Mouse (Mus musculus) embryonic facial prominence, embryonic 13.5 days (tissue): ENCODE results near the gene Chrd. TPM values are rescaled to one million over a fixed set of nuclear protein-coding genes. Genes with fewer than 3 reads are reported as not detected.

Experiments used
- ATAC-seq: fragments of 200-750 bp; cut with Nextera tagmentation; 2 replicates; pipeline ENCODE4 v1.8.0; 2017; ENCODE audit warnings: low read depth; ENCODE audit not compliant: insufficient number of reproducible peaks, insufficient read depth, low FRiP score, low TSS enrichment
- H3K27ac ChIP-seq: fragments of 300-500 bp; sonication (generic); 2 replicates; pipeline ENCODE4 v1.5.1; 2015; ENCODE audit warnings: moderate library complexity, mild to moderate bottlenecking, inconsistent platforms
- H3K27me3 ChIP-seq: fragments of 300-500 bp; sonication (generic); 2 replicates; pipeline ENCODE4 v1.6.1; 2015; ENCODE audit warnings: mild to moderate bottlenecking, inconsistent platforms
- H3K36me3 ChIP-seq: fragments of 300-500 bp; sonication (generic); 2 replicates; pipeline ENCODE4 v1.6.1; 2015; ENCODE audit warnings: mild to moderate bottlenecking, inconsistent platforms
- H3K4me1 ChIP-seq: fragments of 300-500 bp; sonication (generic); 2 replicates; pipeline ENCODE4 v1.6.1; 2015; ENCODE audit warnings: inconsistent platforms
- H3K4me2 ChIP-seq: fragments of 300-500 bp; sonication (generic); 2 replicates; pipeline ENCODE4 v1.6.1; 2015; ENCODE audit warnings: moderate library complexity, mild to moderate bottlenecking, inconsistent platforms
- H3K4me3 ChIP-seq: fragments of 300-500 bp; sonication (generic); 2 replicates; pipeline ENCODE4 v1.5.1; 2015; ENCODE audit warnings: mild to moderate bottlenecking, inconsistent platforms
- H3K9ac ChIP-seq: fragments of 300-500 bp; sonication (generic); 2 replicates; pipeline ENCODE4 v1.6.1; 2015; ENCODE audit warnings: mild to moderate bottlenecking, inconsistent platforms
- H3K9me3 ChIP-seq: fragments of 300-500 bp; sonication (generic); 2 replicates; pipeline ENCODE4 v1.6.1; 2016; ENCODE audit warnings: inconsistent platforms
- WGBS: fragments of 180-500 bp; shearing (Covaris S2); methylation state at CpG from one replicate; pipeline ENCODE4 v1.1.7; 2015; ENCODE audit warnings: mixed read lengths; 5-methylcytosine and 5-hydroxymethylcytosine counted together
- polyA plus RNA-seq: library from polyadenylated mRNA; unstranded; fragments of >200 nt; fragmentation: Nextera tagmentation; extraction: Ambion mirVana; gene quantifications from 2 replicates; pipeline ENCODE4 v1.2.1, GENCODE M21; 2015

Gene Chrd
- polyA plus RNA-seq, 1 experiment from 2014 or later: 3.4 TPM

GRCm38 (mm10) chr16:20736823-20737222 is 3.9 kb downstream of the Chrd start:
- H3K9me3 ChIP-seq: no peaks in the 10 kb centered on the region
- 82% methylated on average over 5 of the region's 5 CpGs for WGBS
- no peak for ATAC-seq

GRCm38 (mm10) chr16:20739845-20740244 is 6.9 kb downstream of the Chrd start:
- no peak for ATAC-seq
- WGBS: 86% methylated on average over 9 of the region's 9 CpGs

More at GRCm38 (mm10) chr16:20736823-20737222, 3.9 kb downstream of the Chrd start:
- Histone ChIP-seq H3K9ac (no peak overlapping the region), H3K27ac (no peak overlapping the region), H3K27me3 (peaks cover 39% of the 10 kb centered on the region), H3K4me1 (peaks cover 22% of the 10 kb centered on the region), H3K4me2 (no peak overlapping the region), H3K36me3 (peaks cover 4% of the 10 kb centered on the region; the same call in 1 of the 2 replicates), H3K4me3 (no peak overlapping the region)

GRCm38 (mm10) chr16:20746641-20747040 is 13.7 kb downstream of the Chrd start:
- H3K36me3 ChIP-seq: no peaks in the 10 kb centered on the region
- ATAC-seq: no peak
- no peak overlapping the region for H3K27ac ChIP-seq
- no peaks in the 10 kb centered on the region; the same call in 1 of the 2 replicates for H3K27me3 ChIP-seq
- no peak overlapping the region for H3K4me2 ChIP-seq
- 76% methylated on average over 6 of the region's 6 CpGs for WGBS
- no peak overlapping the region for H3K9ac ChIP-seq
- no peaks in the 10 kb centered on the region for H3K9me3 ChIP-seq
- H3K4me3 ChIP-seq: no peak overlapping the region
- 0 out of 2 replicates have a peak, but pooled peaks cover 4% of the 10 kb centered on the region for H3K4me1 ChIP-seq

More at GRCm38 (mm10) chr16:20739845-20740244, 6.9 kb downstream of the Chrd start:
- Histone ChIP-seq H3K4me2 (no peak overlapping the region), H3K4me1 (no peaks in the 10 kb centered on the region), H3K27me3 (peaks cover 23% of the 10 kb centered on the region), H3K27ac (no peak overlapping the region), H3K4me3 (no peak overlapping the region), H3K9me3 (no peaks in the 10 kb centered on the region), H3K36me3 (peaks cover 4% of the 10 kb centered on the region; the same call in 1 of the 2 replicates), H3K9ac (no peak overlapping the region)

GRCm38 (mm10) chr16:20750518-20750917 is 17.6 kb downstream of the Chrd start:
- Histone ChIP-seq H3K4me1 (0 out of 2 replicates have a peak, but pooled peaks cover 4% of the 10 kb centered on the region), H3K27me3 (no peaks in the 10 kb centered on the region; the same call in 1 of the 2 replicates), H3K4me2 (no peak overlapping the region), H3K36me3 (no peaks in the 10 kb centered on the region), H3K9me3 (no peaks in the 10 kb centered on the region), H3K9ac (no peak overlapping the region), H3K4me3 (no peak overlapping the region), H3K27ac (no peak overlapping the region)
- no peak for ATAC-seq
- 29% methylated on average over 8 of the region's 8 CpGs for WGBS

- Histone ChIP-seq H3K4me3 (no peak overlapping the region), H3K4me1 (no peaks in the 10 kb centered on the region), H3K27ac (no peak overlapping the region), H3K4me2 (no peak overlapping the region), H3K27me3 (no peaks in the 10 kb centered on the region), H3K9ac (no peak overlapping the region), H3K9me3 (no peaks in the 10 kb centered on the region), H3K36me3 (no peaks in the 10 kb centered on the region)
- 86% methylated on average over 5 of the region's 5 CpGs for WGBS
- no peak for ATAC-seq
Observed at GRCm38 (mm10) chr16:20756052-20756451, 23.1 kb downstream of the Chrd start.

GRCm38 (mm10) chr16:20757385-20757784 is 24.5 kb downstream of the Chrd start:
- Histone ChIP-seq H3K4me3 (no peak overlapping the region), H3K27ac (no peak overlapping the region), H3K36me3 (no peaks in the 10 kb centered on the region), H3K9me3 (no peaks in the 10 kb centered on the region), H3K9ac (no peak overlapping the region), H3K4me1 (no peaks in the 10 kb centered on the region), H3K4me2 (no peak overlapping the region), H3K27me3 (no peaks in the 10 kb centered on the region)
- no peak for ATAC-seq
- WGBS: 72% methylated on average over 1 of the region's 1 CpGs

GRCm38 (mm10) chr16:20761681-20762080 is 28.8 kb downstream of the Chrd start:
- no peak overlapping the region for H3K27ac ChIP-seq
- WGBS: 5% methylated on average over 3 of the region's 3 CpGs
- H3K9ac ChIP-seq: no peak overlapping the region
- H3K27me3 ChIP-seq: no peaks in the 10 kb centered on the region
- H3K4me1 ChIP-seq: no peaks in the 10 kb centered on the region
- H3K9me3 ChIP-seq: no peaks in the 10 kb centered on the region
- H3K4me2 ChIP-seq: no peak overlapping the region
- no peaks in the 10 kb centered on the region for H3K36me3 ChIP-seq
- no peak for ATAC-seq
- no peak overlapping the region for H3K4me3 ChIP-seq

- H3K4me2 ChIP-seq: no peak overlapping the region
- no peaks in the 10 kb centered on the region for H3K27me3 ChIP-seq
- H3K9me3 ChIP-seq: no peaks in the 10 kb centered on the region
- H3K9ac ChIP-seq: no peak overlapping the region
- no peaks in the 10 kb centered on the region for H3K36me3 ChIP-seq
- no peak overlapping the region for H3K27ac ChIP-seq
- no peaks in the 10 kb centered on the region for H3K4me1 ChIP-seq
- no peak for ATAC-seq
- WGBS: 47% methylated on average over 9 of the region's 9 CpGs
- H3K4me3 ChIP-seq: no peak overlapping the region
Observed at GRCm38 (mm10) chr16:20765244-20765643, 32.3 kb downstream of the Chrd start.

GRCm38 (mm10) chr16:20775021-20775420 is 42.1 kb downstream of the Chrd start:
- no peak for ATAC-seq
- Histone ChIP-seq H3K36me3 (no peaks in the 10 kb centered on the region), H3K9me3 (peaks cover 8% of the 10 kb centered on the region; the same call in 1 of the 2 replicates), H3K4me1 (no peaks in the 10 kb centered on the region), H3K27ac (no peak overlapping the region), H3K9ac (no peak overlapping the region), H3K4me2 (no peak overlapping the region), H3K27me3 (no peaks in the 10 kb centered on the region), H3K4me3 (no peak overlapping the region)
- WGBS: 79% methylated on average over 5 of the region's 5 CpGs

GRCm38 (mm10) chr16:20779846-20780245 is 46.9 kb downstream of the Chrd start:
- no peak overlapping the region for H3K27ac ChIP-seq
- ATAC-seq: no peak
- no peaks in the 10 kb centered on the region for H3K9me3 ChIP-seq
- no peaks in the 10 kb centered on the region for H3K36me3 ChIP-seq
- 84% methylated on average over 3 of the region's 3 CpGs for WGBS
- H3K9ac ChIP-seq: no peak overlapping the region
- no peaks in the 10 kb centered on the region for H3K27me3 ChIP-seq
- no peaks in the 10 kb centered on the region for H3K4me1 ChIP-seq
- no peak overlapping the region for H3K4me3 ChIP-seq
- H3K4me2 ChIP-seq: no peak overlapping the region

- Histone ChIP-seq H3K27me3 (no peaks in the 10 kb centered on the region), H3K4me1 (no peaks in the 10 kb centered on the region), H3K9ac (no peak overlapping the region), H3K27ac (no peak overlapping the region), H3K4me3 (no peak overlapping the region), H3K4me2 (no peak overlapping the region), H3K36me3 (no peaks in the 10 kb centered on the region), H3K9me3 (no peaks in the 10 kb centered on the region)
- no peak for ATAC-seq
- WGBS: 79% methylated on average over 4 of the region's 4 CpGs
Observed at GRCm38 (mm10) chr16:20781101-20781630, 48.2 kb downstream of the Chrd start.

GRCm38 (mm10) chr16:20783891-20784290 is 51.0 kb downstream of the Chrd start:
- Histone ChIP-seq H3K27ac (no peak overlapping the region), H3K36me3 (no peaks in the 10 kb centered on the region), H3K4me1 (no peaks in the 10 kb centered on the region), H3K27me3 (no peaks in the 10 kb centered on the region), H3K9me3 (no peaks in the 10 kb centered on the region), H3K4me3 (no peak overlapping the region), H3K9ac (no peak overlapping the region), H3K4me2 (no peak overlapping the region)
- 86% methylated on average over 2 of the region's 2 CpGs for WGBS
- ATAC-seq: no peak
